Mouse (Mus musculus) retina, postnatal 1 day (tissue): Measurements from ENCODE around the gene Sprn.
"Not testable (repeated sequence)": the region's sequence is repeated elsewhere in the genome, so short reads cannot be mapped to it uniquely, and the experiment has no call there.

Experiments
- DNase-seq: peaks from one replicate; pipeline ENCODE4 v3.0.0-alpha.2; 2012

Sprn gene

GRCm38 (mm10) chr7:140141350-140141749 lies 13.3 kb downstream of the Sprn start:
- peak; percentile 75 for DNase-seq

GRCm38 (mm10) chr7:140138021-140138310 lies 16.7 kb downstream of the Sprn start:
- DNase-seq = no peak

GRCm38 (mm10) chr7:140137135-140138020 lies 17.3 kb downstream of the Sprn start, which contains the start of gene Mtg1:
Mtg1 (plus strand) TSS chr7:140137564.
- DNase-seq = peak; percentile 94

- no peak for DNase-seq
Observed at GRCm38 (mm10) chr7:140135106-140135770, 19.4 kb downstream of the Sprn start.

GRCm38 (mm10) chr7:140134033-140134432 lies 20.6 kb downstream of the Sprn start:
- DNase-seq = not testable (repeated sequence)

- DNase-seq = not testable (repeated sequence)
Observed at GRCm38 (mm10) chr7:140132184-140132583, 22.5 kb downstream of the Sprn start.

GRCm38 (mm10) chr7:140127911-140128310 lies 26.8 kb downstream of the Sprn start:
- DNase-seq = no peak

- no peak for DNase-seq
Observed at GRCm38 (mm10) chr7:140126934-140127333, 27.7 kb downstream of the Sprn start.

GRCm38 (mm10) chr7:140126022-140126350 lies 28.7 kb downstream of the Sprn start:
- no peak for DNase-seq

- DNase-seq = peak; percentile 93
Observed at GRCm38 (mm10) chr7:140125278-140126021, 29.2 kb downstream of the Sprn start.

GRCm38 (mm10) chr7:140124382-140124781 lies 30.3 kb downstream of the Sprn start:
- no peak for DNase-seq

- DNase-seq = no peak
Observed at GRCm38 (mm10) chr7:140122765-140123164, 31.9 kb downstream of the Sprn start.

GRCm38 (mm10) chr7:140121338-140121910 lies 33.3 kb downstream of the Sprn start:
- DNase-seq = no peak

- DNase-seq = no peak
Observed at GRCm38 (mm10) chr7:140120484-140120883, 34.2 kb downstream of the Sprn start.

- DNase-seq = peak; percentile 92
Observed at GRCm38 (mm10) chr7:140116329-140117054, 38.2 kb downstream of the Sprn start, which contains the start of gene Echs1. Echs1 (minus strand) TSS chr7:140116476.

GRCm38 (mm10) chr7:140115583-140116328 lies 38.9 kb downstream of the Sprn start, which contains the start of gene Paox:
Paox (plus strand) TSS chr7:140115799.
- DNase-seq = peak; percentile 56

- no peak for DNase-seq
Observed at GRCm38 (mm10) chr7:140111943-140112342, 42.7 kb downstream of the Sprn start.

GRCm38 (mm10) chr7:140104009-140104408 lies 50.7 kb downstream of the Sprn start:
- no peak for DNase-seq

GRCm38 (mm10) chr7:140101993-140102860 lies 52.5 kb downstream of the Sprn start, which contains the start of gene Fuom:
Fuom (minus strand) TSS chr7:140102441.
- DNase-seq = peak; percentile 89

GRCm38 (mm10) chr7:140101498-140101897 lies 53.2 kb downstream of the Sprn start:
- DNase-seq = no peak
